Mouse (Mus musculus): ENCODE measurements at regions not wholly inside any gene's neighbourhood (a gene's known extent, or its start where the extent isn't known, plus 50 kb on each side); places are given as distances from the start of the nearest gene placed in this dataset.
A peak's percentile ranks its signal among the peaks of the same experiment; 100 is the strongest.

DNA sequence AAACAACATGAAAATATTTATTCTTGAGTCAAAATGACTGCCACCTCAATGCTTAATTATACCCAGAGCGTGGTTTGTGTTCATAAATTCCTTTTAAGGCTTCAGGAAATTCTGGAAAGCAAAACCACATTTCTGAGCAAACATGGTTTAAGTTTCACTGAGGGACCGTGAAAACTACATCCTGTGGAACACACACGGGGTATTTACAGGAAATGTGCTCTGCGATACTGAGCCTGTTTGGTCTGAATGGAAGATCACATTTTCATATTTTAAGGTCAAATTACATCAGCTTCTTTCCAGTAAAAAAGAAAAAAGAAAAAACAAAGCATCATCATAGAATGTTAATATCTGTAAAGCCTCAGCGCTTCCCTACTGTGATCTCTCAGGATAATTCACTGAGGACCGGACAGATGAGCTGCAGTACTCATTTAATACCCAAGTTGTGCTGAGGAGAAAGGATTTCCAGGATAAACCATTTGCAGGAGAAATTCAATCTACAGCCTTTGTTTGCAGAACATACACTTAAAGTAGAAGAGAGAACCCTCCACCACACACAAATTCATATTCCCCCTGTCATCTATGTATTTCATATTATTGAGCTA is 709.7 kb downstream of the Diaph3 start:
- Histone ChIP-seq H3K4me3 (ENCODE audit: low read depth, low read length) (no peak overlapping the region), H3K27me3 (ENCODE audit: control insufficient read depth, insufficient read depth, low read length) (no peaks in the 10 kb centered on the region), H3K9me3 (ENCODE audit: control insufficient read depth, low read length) (no peaks in the 10 kb centered on the region), H3K4me2 (ENCODE audit: low read depth, low read length) (no peak overlapping the region), H3K27ac (ENCODE audit: low read depth, low read length) (no peak overlapping the region), H3K36me3 (ENCODE audit: control insufficient read depth, insufficient read depth, low read length) (no peaks in the 10 kb centered on the region), H3K4me1 (ENCODE audit: control insufficient read depth, insufficient read depth, low read length) (no peaks in the 10 kb centered on the region), H3K9ac (replicated peaks; ENCODE audit: low read depth, low read length) (no peak overlapping the region)
- WGBS = 76% methylated on average over 6 of the region's 6 CpGs
- no peak for ATAC-seq (ENCODE audit: low read depth)

GRCm38 (mm10) chr14:86421881-86422280 is 719.2 kb downstream of the Diaph3 start:
- 61% methylated on average over 5 of the region's 5 CpGs for WGBS
- Histone ChIP-seq H3K9ac (replicated peaks; ENCODE audit: low read depth, low read length) (no peak overlapping the region), H3K27me3 (ENCODE audit: control insufficient read depth, insufficient read depth, low read length) (no peaks in the 10 kb centered on the region), H3K9me3 (ENCODE audit: control insufficient read depth, low read length) (no peaks in the 10 kb centered on the region), H3K27ac (ENCODE audit: low read depth, low read length) (no peak overlapping the region), H3K36me3 (ENCODE audit: control insufficient read depth, insufficient read depth, low read length) (no peaks in the 10 kb centered on the region), H3K4me2 (ENCODE audit: low read depth, low read length) (no peak overlapping the region), H3K4me1 (ENCODE audit: control insufficient read depth, insufficient read depth, low read length) (no peaks in the 10 kb centered on the region), H3K4me3 (ENCODE audit: low read depth, low read length) (no peak overlapping the region)
- no peak for ATAC-seq (ENCODE audit: low read depth)

DNA sequence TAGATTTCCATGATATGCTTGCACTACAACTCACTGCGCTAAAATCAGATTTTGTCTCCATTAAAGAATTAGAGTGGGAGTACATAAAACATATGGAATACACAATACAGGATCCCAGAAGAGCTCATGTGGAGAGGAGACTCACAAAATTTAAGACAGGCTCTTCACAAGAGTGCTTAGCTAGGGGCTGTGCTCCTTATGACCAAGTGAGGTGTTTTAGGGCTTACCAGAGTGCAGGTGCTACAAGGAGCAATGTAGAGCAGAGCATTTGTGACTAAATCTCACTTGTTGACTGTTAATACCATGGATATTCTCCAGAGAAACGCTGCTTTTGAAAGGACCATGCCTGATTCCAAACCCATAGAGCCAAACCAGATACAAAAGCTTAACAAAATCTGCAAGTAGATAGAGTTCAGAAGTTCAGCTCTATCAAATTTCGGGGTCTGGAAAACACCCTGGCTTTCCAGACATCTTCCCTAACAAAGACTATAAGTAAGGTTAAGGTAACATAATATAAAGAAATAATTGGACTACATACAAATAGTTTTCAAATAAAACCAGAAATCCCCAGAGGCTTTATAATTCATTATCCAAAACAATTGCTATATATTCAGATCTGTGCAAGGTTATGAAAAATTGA is 721.0 kb downstream of the Diaph3 start:
- Histone ChIP-seq H3K27ac (ENCODE audit: low read depth, low read length) (no peak overlapping the region), H3K27me3 (ENCODE audit: control insufficient read depth, insufficient read depth, low read length) (no peaks in the 10 kb centered on the region), H3K4me2 (ENCODE audit: low read depth, low read length) (no peak overlapping the region), H3K4me1 (ENCODE audit: control insufficient read depth, insufficient read depth, low read length) (no peaks in the 10 kb centered on the region), H3K4me3 (ENCODE audit: low read depth, low read length) (no peak overlapping the region), H3K9me3 (ENCODE audit: control insufficient read depth, low read length) (no peaks in the 10 kb centered on the region), H3K36me3 (ENCODE audit: control insufficient read depth, insufficient read depth, low read length) (no peaks in the 10 kb centered on the region), H3K9ac (replicated peaks; ENCODE audit: low read depth, low read length) (no peak overlapping the region)
- WGBS = 94% methylated on average over 3 of the region's 3 CpGs
- ATAC-seq (ENCODE audit: low read depth) = no peak

GRCm38 (mm10) chr14:86396876-86397275 is 744.2 kb downstream of the Diaph3 start:
- WGBS = 62% methylated on average over 3 of the region's 3 CpGs
- Histone ChIP-seq H3K27ac (ENCODE audit: low read depth, low read length) (no peak overlapping the region), H3K4me1 (ENCODE audit: control insufficient read depth, insufficient read depth, low read length) (0 out of 2 replicates have a peak, but pooled peaks cover 6% of the 10 kb centered on the region), H3K9me3 (ENCODE audit: control insufficient read depth, low read length) (no peaks in the 10 kb centered on the region), H3K9ac (replicated peaks; ENCODE audit: low read depth, low read length) (no peak overlapping the region), H3K36me3 (ENCODE audit: control insufficient read depth, insufficient read depth, low read length) (no peaks in the 10 kb centered on the region), H3K4me3 (ENCODE audit: low read depth, low read length) (no peak overlapping the region), H3K4me2 (ENCODE audit: low read depth, low read length) (no peak overlapping the region), H3K27me3 (ENCODE audit: control insufficient read depth, insufficient read depth, low read length) (no peaks in the 10 kb centered on the region)
- ATAC-seq (ENCODE audit: low read depth) = no peak

GRCm38 (mm10) chr14:86395951-86396361 is 745.1 kb downstream of the Diaph3 start:
- Histone ChIP-seq H3K27ac (ENCODE audit: low read depth, low read length) (no peak overlapping the region), H3K36me3 (ENCODE audit: control insufficient read depth, insufficient read depth, low read length) (no peaks in the 10 kb centered on the region), H3K9ac (replicated peaks; ENCODE audit: low read depth, low read length) (no peak overlapping the region; the same call in 1 of the 2 replicates), H3K4me3 (ENCODE audit: low read depth, low read length) (peak overlapping the region; percentile 9; the same call in 1 of the 2 replicates), H3K9me3 (ENCODE audit: control insufficient read depth, low read length) (no peaks in the 10 kb centered on the region), H3K4me2 (ENCODE audit: low read depth, low read length) (peak overlapping the region; percentile 42), H3K27me3 (ENCODE audit: control insufficient read depth, insufficient read depth, low read length) (no peaks in the 10 kb centered on the region), H3K4me1 (ENCODE audit: control insufficient read depth, insufficient read depth, low read length) (0 out of 2 replicates have a peak, but pooled peaks cover 6% of the 10 kb centered on the region)
- WGBS = 5% methylated on average over 9 of the region's 9 CpGs
- ATAC-seq (ENCODE audit: low read depth) = peak; percentile 83

- H3K9ac ChIP-seq (replicated peaks; ENCODE audit: low read depth, low read length) = no peak overlapping the region
- H3K4me1 ChIP-seq (ENCODE audit: control insufficient read depth, insufficient read depth, low read length) = 0 out of 2 replicates have a peak, but pooled peaks cover 6% of the 10 kb centered on the region
- H3K27ac ChIP-seq (ENCODE audit: low read depth, low read length) = no peak overlapping the region
- H3K27me3 ChIP-seq (ENCODE audit: control insufficient read depth, insufficient read depth, low read length) = no peaks in the 10 kb centered on the region
- ATAC-seq (ENCODE audit: low read depth) = peak; percentile 57; the same call in 1 of the 2 replicates
- H3K4me2 ChIP-seq (ENCODE audit: low read depth, low read length) = peak overlapping the region; percentile 42; the same call in 1 of the 2 replicates
- WGBS = 14% methylated on average over 10 of the region's 10 CpGs
- no peak overlapping the region for H3K4me3 ChIP-seq (ENCODE audit: low read depth, low read length)
- no peaks in the 10 kb centered on the region for H3K9me3 ChIP-seq (ENCODE audit: control insufficient read depth, low read length)
- H3K36me3 ChIP-seq (ENCODE audit: control insufficient read depth, insufficient read depth, low read length) = no peaks in the 10 kb centered on the region
Measured at GRCm38 (mm10) chr14:86395531-86395930, 745.5 kb downstream of the Diaph3 start.

GRCm38 (mm10) chr14:86395068-86395467 is 746.0 kb downstream of the Diaph3 start:
- Histone ChIP-seq H3K9ac (replicated peaks; ENCODE audit: low read depth, low read length) (no peak overlapping the region), H3K36me3 (ENCODE audit: control insufficient read depth, insufficient read depth, low read length) (no peaks in the 10 kb centered on the region), H3K4me2 (ENCODE audit: low read depth, low read length) (no peak overlapping the region), H3K9me3 (ENCODE audit: control insufficient read depth, low read length) (no peaks in the 10 kb centered on the region), H3K27me3 (ENCODE audit: control insufficient read depth, insufficient read depth, low read length) (no peaks in the 10 kb centered on the region), H3K4me1 (ENCODE audit: control insufficient read depth, insufficient read depth, low read length) (0 out of 2 replicates have a peak, but pooled peaks cover 6% of the 10 kb centered on the region), H3K4me3 (ENCODE audit: low read depth, low read length) (no peak overlapping the region), H3K27ac (ENCODE audit: low read depth, low read length) (no peak overlapping the region)
- 66% methylated on average over 7 of the region's 7 CpGs for WGBS
- no peak; the same call in 1 of the 2 replicates for ATAC-seq (ENCODE audit: low read depth)

DNA sequence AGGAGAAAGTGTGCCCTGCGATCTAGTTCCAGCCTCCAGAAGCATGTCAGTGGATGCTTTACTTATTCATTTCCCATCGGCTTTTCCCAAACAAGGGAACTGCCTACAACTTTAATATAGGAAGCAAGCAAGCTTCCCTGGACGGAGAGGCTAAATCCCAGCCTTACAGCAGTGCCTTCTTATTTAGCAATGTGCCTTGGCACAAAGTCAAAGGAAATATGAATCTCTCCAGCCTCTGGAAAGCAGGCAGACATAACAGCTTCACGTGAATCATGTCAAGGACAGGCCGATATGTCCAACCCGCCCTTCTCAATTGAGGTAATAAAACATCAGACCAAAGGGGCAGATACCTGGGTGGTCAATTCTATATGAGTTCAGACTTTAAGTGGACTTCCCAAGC is 755.9 kb downstream of the Diaph3 start:
- no peak overlapping the region for H3K4me2 ChIP-seq (ENCODE audit: low read depth, low read length)
- no peaks in the 10 kb centered on the region for H3K9me3 ChIP-seq (ENCODE audit: control insufficient read depth, low read length)
- H3K4me3 ChIP-seq (ENCODE audit: low read depth, low read length) = no peak overlapping the region
- WGBS = 67% methylated on average over 6 of the region's 6 CpGs
- H3K27me3 ChIP-seq (ENCODE audit: control insufficient read depth, insufficient read depth, low read length) = no peaks in the 10 kb centered on the region
- no peaks in the 10 kb centered on the region for H3K4me1 ChIP-seq (ENCODE audit: control insufficient read depth, insufficient read depth, low read length)
- H3K27ac ChIP-seq (ENCODE audit: low read depth, low read length) = no peak overlapping the region
- H3K9ac ChIP-seq (replicated peaks; ENCODE audit: low read depth, low read length) = no peak overlapping the region
- H3K36me3 ChIP-seq (ENCODE audit: control insufficient read depth, insufficient read depth, low read length) = no peaks in the 10 kb centered on the region
- ATAC-seq (ENCODE audit: low read depth) = no peak

DNA sequence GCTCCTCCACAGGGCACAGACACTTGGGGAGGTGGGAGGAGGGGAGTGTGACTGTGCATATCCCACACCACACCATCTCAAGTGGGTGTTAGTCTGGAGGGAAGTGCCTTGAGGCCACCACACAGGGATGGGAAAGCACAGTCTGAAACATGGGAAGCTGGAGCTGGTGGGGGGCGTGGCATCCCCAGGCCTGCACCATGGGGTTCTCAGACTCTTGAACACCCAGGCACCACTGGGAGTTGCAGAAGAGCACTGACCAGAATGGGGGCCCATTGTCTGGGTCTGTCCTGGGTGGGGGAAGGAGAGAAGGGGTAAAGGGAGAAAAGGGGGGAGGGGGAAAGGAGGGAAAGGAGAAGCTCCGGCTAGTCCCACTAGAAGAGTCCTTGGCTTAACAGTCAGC is 776.0 kb downstream of the Diaph3 start:
- no peaks in the 10 kb centered on the region for H3K36me3 ChIP-seq (ENCODE audit: control insufficient read depth, insufficient read depth, low read length)
- no peak for ATAC-seq (ENCODE audit: low read depth)
- 97% methylated on average over 2 of the region's 2 CpGs for WGBS
- no peaks in the 10 kb centered on the region for H3K9me3 ChIP-seq (ENCODE audit: control insufficient read depth, low read length)
- H3K9ac ChIP-seq (replicated peaks; ENCODE audit: low read depth, low read length) = no peak overlapping the region
- no peak overlapping the region for H3K27ac ChIP-seq (ENCODE audit: low read depth, low read length)
- no peak overlapping the region for H3K4me3 ChIP-seq (ENCODE audit: low read depth, low read length)
- H3K27me3 ChIP-seq (ENCODE audit: control insufficient read depth, insufficient read depth, low read length) = no peaks in the 10 kb centered on the region
- H3K4me2 ChIP-seq (ENCODE audit: low read depth, low read length) = no peak overlapping the region
- H3K4me1 ChIP-seq (ENCODE audit: control insufficient read depth, insufficient read depth, low read length) = peaks cover 5% of the 10 kb centered on the region; the same call in 1 of the 2 replicates

All from neural tube, embryonic 14.5 days (tissue).